Mouse (Mus musculus): ENCODE measurements around the gene Tipin. TPM values are rescaled to one million over a fixed set of nuclear protein-coding genes. Genes with fewer than 3 reads are reported as not detected.

Gene Tipin
- total and polyA plus RNA-seq, 2 experiments from 2014 or later: 47.4 to 71.1 TPM

GRCm38 (mm10) chr9:64341254-64341566 is 59.8 kb downstream of the Tipin start, which contains the start of gene Dis3l:
Gene Dis3l (minus strand): TSS chr9:64341288.
- Histone ChIP-seq H3K27me3 (ENCODE audit: insufficient read depth, low read length) (no peaks in the 10 kb centered on the region), H3K9ac (replicated peaks; ENCODE audit: low read length, poor library complexity, severe bottlenecking) (peak within 1 kb of the TSS; percentile 99), H3K9me3 (ENCODE audit: low read length) (no peaks in the 10 kb centered on the region), H3K4me3 (ENCODE audit: low read depth, low read length) (peak within 1 kb of the TSS; percentile 44), H3K36me3 (ENCODE audit: insufficient read depth, low read length) (peaks cover 5% of the 10 kb centered on the region), H3K4me2 (ENCODE audit: low read depth, low read length, poor library complexity, severe bottlenecking) (peak within 1 kb of the TSS; percentile 82), H3K4me1 (ENCODE audit: insufficient read depth, low read length) (no peaks in the 10 kb centered on the region), H3K27ac (ENCODE audit: low read depth, low read length) (peak within 1 kb of the TSS; percentile 99)
- no peak for TF ChIP-seq CTCF (IDR thresholded peaks at IDR 0.05)
- ATAC-seq (ENCODE audit: low FRiP score): no peak
- no peak for DNase-seq (ENCODE audit: low spot score)
- 6% methylated on average over 16 of the region's 16 CpGs for WGBS

GRCm38 (mm10) chr9:64341671-64342070 is 60.3 kb downstream of the Tipin start:
- Histone ChIP-seq H3K36me3 (ENCODE audit: insufficient read depth, low read length) (0 out of 2 replicates have a peak, but pooled peaks cover under 1% of the 10 kb centered on the region), H3K9me3 (ENCODE audit: low read length) (no peaks in the 10 kb centered on the region), H3K4me3 (ENCODE audit: low read depth, low read length) (no peak overlapping the region), H3K4me2 (ENCODE audit: low read depth, low read length, poor library complexity, severe bottlenecking) (0 out of 2 replicates have a peak overlapping the region, but pooled peaks have one; percentile 82), H3K27me3 (ENCODE audit: insufficient read depth, low read length) (no peaks in the 10 kb centered on the region), H3K27ac (ENCODE audit: low read depth, low read length) (peak overlapping the region; percentile 99), H3K9ac (replicated peaks; ENCODE audit: low read length, poor library complexity, severe bottlenecking) (no peak overlapping the region), H3K4me1 (ENCODE audit: insufficient read depth, low read length) (no peaks in the 10 kb centered on the region)
- ATAC-seq (ENCODE audit: low FRiP score) (no peak), DNase-seq (ENCODE audit: low spot score) (no peak)
- WGBS: 78% methylated on average over 8 of the region's 8 CpGs
- TF ChIP-seq CTCF (IDR thresholded peaks at IDR 0.05): no peak

GRCm38 (mm10) chr9:64343656-64344055 is 62.3 kb downstream of the Tipin start:
- ATAC-seq (ENCODE audit: low FRiP score): no peak
- Histone ChIP-seq H3K4me2 (ENCODE audit: low read depth, low read length, poor library complexity, severe bottlenecking) (no peak overlapping the region), H3K9me3 (ENCODE audit: low read length) (no peaks in the 10 kb centered on the region)

GRCm38 (mm10) chr9:64345931-64346330 is 64.5 kb downstream of the Tipin start:
- H3K4me1 ChIP-seq (ENCODE audit: insufficient read depth, low read length): no peaks in the 10 kb centered on the region
- no peak overlapping the region for H3K4me3 ChIP-seq (ENCODE audit: low read depth, low read length)
- H3K36me3 ChIP-seq (ENCODE audit: insufficient read depth, low read length): no peaks in the 10 kb centered on the region
- ATAC-seq (ENCODE audit: low FRiP score): no peak
- H3K9me3 ChIP-seq (ENCODE audit: low read length): no peaks in the 10 kb centered on the region
- no peak overlapping the region for H3K27ac ChIP-seq (ENCODE audit: low read depth, low read length)
- H3K27me3 ChIP-seq (ENCODE audit: insufficient read depth, low read length): no peaks in the 10 kb centered on the region
- TF ChIP-seq CTCF (IDR thresholded peaks at IDR 0.05): no peak
- no peak for DNase-seq (ENCODE audit: low spot score)
- H3K9ac ChIP-seq (replicated peaks; ENCODE audit: low read length, poor library complexity, severe bottlenecking): no peak overlapping the region
- 68% methylated on average over 5 of the region's 5 CpGs for WGBS
- no peak overlapping the region for H3K4me2 ChIP-seq (ENCODE audit: low read depth, low read length, poor library complexity, severe bottlenecking)

More at GRCm38 (mm10) chr9:64343656-64344055, 62.3 kb downstream of the Tipin start:
- WGBS: 94% methylated on average over 2 of the region's 2 CpGs
- no peak overlapping the region for H3K9ac ChIP-seq (replicated peaks; ENCODE audit: low read length, poor library complexity, severe bottlenecking)
- no peak overlapping the region for H3K27ac ChIP-seq (ENCODE audit: low read depth, low read length)
- no peak overlapping the region for H3K4me3 ChIP-seq (ENCODE audit: low read depth, low read length)
- no peak for TF ChIP-seq CTCF (IDR thresholded peaks at IDR 0.05)
- no peaks in the 10 kb centered on the region for H3K36me3 ChIP-seq (ENCODE audit: insufficient read depth, low read length)
- no peaks in the 10 kb centered on the region for H3K4me1 ChIP-seq (ENCODE audit: insufficient read depth, low read length)
- DNase-seq (ENCODE audit: low spot score): no peak
- no peaks in the 10 kb centered on the region for H3K27me3 ChIP-seq (ENCODE audit: insufficient read depth, low read length)

- peak; percentile 74 for DNase-seq (ENCODE audit: low spot score)
These were observed 66.0 kb downstream of the Tipin start for GRCm38 (mm10) chr9:64347377-64347776.

GRCm38 (mm10) chr9:64349490-64349889 is 68.1 kb downstream of the Tipin start:
- no peak overlapping the region for H3K4me3 ChIP-seq (ENCODE audit: low read depth, low read length)
- H3K9ac ChIP-seq (replicated peaks; ENCODE audit: low read length, poor library complexity, severe bottlenecking): no peak overlapping the region
- DNase-seq (ENCODE audit: low spot score): no peak
- H3K27me3 ChIP-seq (ENCODE audit: insufficient read depth, low read length): no peaks in the 10 kb centered on the region
- no peaks in the 10 kb centered on the region for H3K9me3 ChIP-seq (ENCODE audit: low read length)
- 40% methylated on average over 5 of the region's 5 CpGs for WGBS
- no peak for ATAC-seq (ENCODE audit: low FRiP score)
- no peak overlapping the region for H3K27ac ChIP-seq (ENCODE audit: low read depth, low read length)
- no peaks in the 10 kb centered on the region for H3K36me3 ChIP-seq (ENCODE audit: insufficient read depth, low read length)
- H3K4me2 ChIP-seq (ENCODE audit: low read depth, low read length, poor library complexity, severe bottlenecking): no peak overlapping the region
- H3K4me1 ChIP-seq (ENCODE audit: insufficient read depth, low read length): no peaks in the 10 kb centered on the region
- peak; percentile 20; the same call in 1 of the 2 replicates for TF ChIP-seq CTCF (IDR thresholded peaks at IDR 0.05)

More at GRCm38 (mm10) chr9:64347377-64347776, 66.0 kb downstream of the Tipin start:
- H3K9me3 ChIP-seq (ENCODE audit: low read length): no peaks in the 10 kb centered on the region
- no peaks in the 10 kb centered on the region for H3K4me1 ChIP-seq (ENCODE audit: insufficient read depth, low read length)
- no peak overlapping the region for H3K4me3 ChIP-seq (ENCODE audit: low read depth, low read length)
- no peaks in the 10 kb centered on the region for H3K36me3 ChIP-seq (ENCODE audit: insufficient read depth, low read length)
- no peak overlapping the region for H3K27ac ChIP-seq (ENCODE audit: low read depth, low read length)
- TF ChIP-seq CTCF (IDR thresholded peaks at IDR 0.05): peak; percentile 85
- H3K4me2 ChIP-seq (ENCODE audit: low read depth, low read length, poor library complexity, severe bottlenecking): no peak overlapping the region
- H3K9ac ChIP-seq (replicated peaks; ENCODE audit: low read length, poor library complexity, severe bottlenecking): no peak overlapping the region
- H3K27me3 ChIP-seq (ENCODE audit: insufficient read depth, low read length): no peaks in the 10 kb centered on the region
- 0% methylated on average over 1 of the region's 1 CpGs for WGBS
- ATAC-seq (ENCODE audit: low FRiP score): no peak

All from midbrain, postnatal 0 days (tissue).